Mouse (Mus musculus): ENCODE measurements around the gene Dst. TPM values are rescaled to one million over a fixed set of nuclear protein-coding genes. Genes with fewer than 3 reads are reported as not detected.

The Dst gene
- total RNA-seq, 1 experiment from 2014 or later: 1.5 TPM

DNA sequence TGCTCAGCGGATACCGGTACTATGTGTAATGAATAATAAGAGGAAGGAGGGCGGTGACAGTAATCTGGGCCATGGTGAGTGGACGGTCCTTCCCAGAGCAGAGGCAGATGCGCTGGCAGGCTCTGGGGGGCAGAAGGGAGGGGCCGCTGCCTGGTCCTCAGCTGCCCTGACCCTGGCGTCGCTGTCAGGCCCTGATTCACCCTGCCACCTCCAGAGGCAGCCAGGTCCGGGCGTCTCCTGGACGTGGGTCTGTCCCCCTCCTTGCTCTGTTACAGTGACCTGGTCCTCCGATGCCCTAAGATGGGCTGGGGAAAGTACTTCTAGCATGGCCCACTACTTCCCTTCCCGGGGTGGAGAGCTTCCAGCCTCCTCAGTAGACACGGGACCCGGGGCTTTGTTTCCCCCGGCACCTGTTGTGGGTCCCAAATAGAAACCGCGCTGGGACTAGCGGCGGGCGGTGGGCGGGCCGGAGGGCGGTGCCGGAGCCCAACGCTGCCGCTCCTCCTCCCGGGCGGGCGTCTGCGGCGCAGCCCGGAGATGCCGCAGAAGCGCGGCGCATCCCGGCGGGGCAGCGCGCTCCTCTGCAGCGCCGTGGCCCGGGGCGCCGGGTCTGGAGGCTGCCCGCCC is 103.1 kb downstream of the Dst start:
- 0 out of 2 replicates have a peak, but pooled peaks have one; percentile 13 for ATAC-seq (ENCODE audit: extremely low read depth, insufficient number of reproducible peaks, low FRiP score, poor library complexity, severe bottlenecking)

DNA sequence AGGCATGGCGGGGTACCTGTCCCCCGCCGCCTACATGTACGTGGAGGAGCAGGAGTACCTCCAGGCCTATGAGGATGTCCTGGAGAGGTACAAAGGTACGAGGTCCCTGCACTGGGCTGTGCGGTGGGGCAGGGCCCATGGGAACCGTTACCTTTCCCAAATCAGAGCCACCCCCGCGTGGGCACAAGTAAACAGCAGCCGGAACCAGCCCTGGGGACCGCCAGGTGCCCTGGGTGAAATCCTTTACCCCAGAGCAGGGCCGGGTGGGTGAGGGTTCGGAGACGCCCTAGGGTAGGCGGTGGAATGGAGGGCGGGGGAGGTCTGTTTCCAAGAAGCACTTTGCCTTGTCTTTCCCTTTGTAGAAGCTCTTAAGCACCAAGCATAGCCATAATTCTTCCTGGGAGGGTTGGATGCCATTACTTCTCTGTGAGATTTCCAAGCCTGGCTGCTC is 103.8 kb downstream of the Dst start:
- no peak for ATAC-seq (ENCODE audit: extremely low read depth, insufficient number of reproducible peaks, low FRiP score, poor library complexity, severe bottlenecking)

DNA sequence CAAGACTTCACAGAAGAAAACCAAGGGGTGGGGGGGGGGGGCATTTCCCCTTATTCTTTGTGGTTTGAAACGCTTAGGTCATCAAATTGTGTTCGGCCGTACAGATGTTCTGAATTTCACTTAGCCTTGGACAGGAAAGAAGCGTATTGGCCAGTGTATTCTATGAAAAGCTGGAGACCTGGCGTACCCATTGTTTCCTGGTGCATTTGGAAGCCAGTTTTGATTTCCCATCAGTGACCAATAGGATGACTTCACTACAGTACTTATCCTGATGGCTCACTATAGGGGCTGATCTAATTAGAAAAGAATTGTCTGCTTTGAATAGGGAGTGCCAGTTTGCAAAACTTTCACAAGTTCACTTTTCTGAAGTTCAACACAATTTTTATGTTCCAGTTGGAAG is 105.5 kb downstream of the Dst start:
- no peak for ATAC-seq (ENCODE audit: extremely low read depth, insufficient number of reproducible peaks, low FRiP score, poor library complexity, severe bottlenecking)

DNA sequence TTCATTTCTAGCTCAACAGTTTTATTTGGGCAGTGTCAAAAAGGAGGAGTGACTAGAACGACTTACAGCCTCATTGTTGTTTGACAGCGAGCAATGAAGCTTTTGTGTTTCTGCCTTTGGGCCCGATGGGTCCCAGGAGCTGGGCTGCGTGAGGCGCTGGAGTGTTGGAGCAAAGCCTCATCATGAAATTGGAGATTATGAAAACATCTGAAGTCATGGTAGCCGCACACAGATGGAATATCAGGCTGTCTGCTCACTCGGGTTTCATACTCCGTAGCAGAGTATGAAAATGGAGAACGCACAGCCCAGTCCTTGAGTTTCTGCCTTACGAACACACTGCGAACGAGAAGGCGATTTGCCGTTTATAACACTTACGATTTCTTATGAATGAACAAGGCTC is 108.8 kb downstream of the Dst start:
- no peak for ATAC-seq (ENCODE audit: extremely low read depth, insufficient number of reproducible peaks, low FRiP score, poor library complexity, severe bottlenecking)

DNA sequence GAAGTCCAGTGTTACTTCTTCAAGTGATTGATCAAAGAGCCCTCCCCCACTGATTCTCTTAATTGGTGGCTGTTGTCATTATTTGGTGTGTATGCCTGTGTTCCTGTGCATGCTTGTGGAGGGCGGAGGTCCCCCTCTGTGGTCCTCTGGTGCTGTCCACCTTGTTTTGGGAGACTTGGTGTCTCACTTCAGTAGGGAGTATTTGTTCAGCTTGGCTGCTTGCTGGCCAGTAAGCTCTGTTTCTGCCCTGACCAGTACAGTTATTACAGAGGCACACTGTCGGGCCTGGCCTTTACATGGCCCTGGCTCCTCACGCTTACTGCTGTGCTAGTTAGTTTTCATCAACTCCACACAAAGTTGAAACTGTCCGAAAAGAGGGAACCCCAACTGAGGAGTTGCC is 109.3 kb downstream of the Dst start:
- no peak for ATAC-seq (ENCODE audit: extremely low read depth, insufficient number of reproducible peaks, low FRiP score, poor library complexity, severe bottlenecking)

DNA sequence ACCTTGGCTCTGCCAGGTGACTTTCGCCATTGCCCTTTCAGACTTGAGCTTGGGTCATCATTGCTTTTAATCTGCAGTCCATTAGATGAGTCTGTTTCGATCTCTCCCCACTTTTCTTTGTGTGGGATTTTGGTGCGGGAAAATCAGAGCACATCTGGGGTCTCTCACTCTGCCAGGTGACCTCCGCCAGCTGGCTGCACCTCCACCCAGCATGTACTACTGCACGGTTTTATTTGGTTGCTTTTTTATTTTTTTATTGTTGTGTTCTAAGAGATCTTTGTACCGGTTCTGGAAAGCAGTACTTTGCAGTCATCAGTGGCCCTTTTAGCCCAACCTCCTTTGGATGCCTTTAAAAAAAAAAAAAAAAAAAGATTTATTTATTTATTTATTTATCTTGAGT is 112.6 kb downstream of the Dst start:
- ATAC-seq (ENCODE audit: extremely low read depth, insufficient number of reproducible peaks, low FRiP score, poor library complexity, severe bottlenecking): no peak

DNA sequence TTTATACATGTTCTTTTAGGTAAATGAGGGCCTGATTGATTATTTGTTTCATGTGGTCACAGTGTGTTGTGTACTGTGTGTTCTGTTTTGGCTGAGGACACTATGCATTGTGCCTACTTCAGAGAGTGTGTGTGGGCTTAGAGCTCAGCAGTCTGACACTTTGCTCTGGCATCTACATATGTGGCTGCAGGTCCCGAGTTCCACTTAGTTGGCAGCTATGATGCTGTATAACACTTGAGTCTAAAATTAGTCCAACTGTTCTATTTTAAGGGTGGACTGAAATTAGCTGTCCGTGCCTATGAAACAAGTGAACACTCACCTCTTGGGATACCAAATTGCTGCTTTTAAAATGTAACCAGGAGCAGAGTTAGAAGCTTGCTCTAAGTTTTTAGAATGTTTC is 113.5 kb downstream of the Dst start:
- ATAC-seq (ENCODE audit: extremely low read depth, insufficient number of reproducible peaks, low FRiP score, poor library complexity, severe bottlenecking): no peak

DNA sequence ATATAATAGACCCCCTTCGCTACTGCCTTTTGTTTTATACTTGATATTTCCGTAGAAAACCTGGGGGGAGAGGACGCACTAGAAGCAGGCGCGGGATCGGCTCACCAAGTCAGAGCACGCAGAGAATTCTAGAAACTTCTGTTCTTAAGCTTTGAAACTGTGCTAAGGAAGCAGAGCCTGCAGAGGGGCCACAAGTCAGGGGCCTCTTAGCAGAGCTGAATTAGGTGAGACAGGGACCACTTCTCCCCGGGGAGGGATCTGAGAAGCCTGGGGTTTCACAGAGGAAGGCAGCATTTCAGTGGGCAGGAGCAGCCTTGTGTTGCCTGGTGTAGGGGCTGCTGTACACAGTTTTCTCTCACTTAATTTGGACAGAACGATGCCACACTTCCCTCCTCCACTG is 115.1 kb downstream of the Dst start:
- ATAC-seq (ENCODE audit: extremely low read depth, insufficient number of reproducible peaks, low FRiP score, poor library complexity, severe bottlenecking): no peak

DNA sequence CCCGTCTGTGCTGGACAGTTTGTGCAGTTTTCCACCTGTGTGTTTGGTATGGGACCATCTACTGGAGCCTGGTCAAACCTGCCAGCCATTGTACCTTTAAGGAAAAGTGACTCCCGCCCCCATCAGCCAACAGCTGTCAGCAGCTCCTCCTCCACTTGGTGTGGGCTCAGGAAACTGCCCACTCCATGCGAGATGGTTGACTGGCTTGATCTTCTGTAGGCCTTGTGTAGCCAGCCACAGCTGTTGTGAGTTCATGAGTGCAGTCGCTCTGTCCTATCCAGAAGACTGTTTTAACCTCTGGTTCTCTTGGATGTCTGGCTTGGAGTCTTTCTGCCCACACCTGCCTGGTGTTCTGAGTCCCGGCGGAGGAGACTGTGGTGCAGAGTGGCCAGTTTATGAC is 117.9 kb downstream of the Dst start:
- ATAC-seq (ENCODE audit: extremely low read depth, insufficient number of reproducible peaks, low FRiP score, poor library complexity, severe bottlenecking): no peak

DNA sequence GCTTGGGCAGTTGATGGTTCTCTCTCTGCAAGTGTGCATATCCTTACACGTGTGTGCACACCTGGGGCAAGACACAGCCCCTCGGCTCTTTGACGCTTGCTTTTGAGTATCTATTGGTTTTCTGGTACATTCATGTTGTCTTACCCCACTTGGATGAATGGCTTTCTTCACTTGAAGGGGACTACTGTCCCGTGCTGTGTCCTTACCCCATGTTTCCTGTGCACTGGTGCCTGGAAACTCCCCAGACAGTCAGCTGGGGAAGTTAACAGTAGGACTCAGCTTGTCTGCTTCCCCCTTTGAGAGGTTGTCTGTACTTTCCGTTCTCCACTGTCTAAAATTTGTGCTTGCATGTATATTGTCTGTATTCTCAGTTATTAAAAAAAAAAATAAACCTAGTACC is 120.7 kb downstream of the Dst start:
- ATAC-seq (ENCODE audit: extremely low read depth, insufficient number of reproducible peaks, low FRiP score, poor library complexity, severe bottlenecking): no peak

DNA sequence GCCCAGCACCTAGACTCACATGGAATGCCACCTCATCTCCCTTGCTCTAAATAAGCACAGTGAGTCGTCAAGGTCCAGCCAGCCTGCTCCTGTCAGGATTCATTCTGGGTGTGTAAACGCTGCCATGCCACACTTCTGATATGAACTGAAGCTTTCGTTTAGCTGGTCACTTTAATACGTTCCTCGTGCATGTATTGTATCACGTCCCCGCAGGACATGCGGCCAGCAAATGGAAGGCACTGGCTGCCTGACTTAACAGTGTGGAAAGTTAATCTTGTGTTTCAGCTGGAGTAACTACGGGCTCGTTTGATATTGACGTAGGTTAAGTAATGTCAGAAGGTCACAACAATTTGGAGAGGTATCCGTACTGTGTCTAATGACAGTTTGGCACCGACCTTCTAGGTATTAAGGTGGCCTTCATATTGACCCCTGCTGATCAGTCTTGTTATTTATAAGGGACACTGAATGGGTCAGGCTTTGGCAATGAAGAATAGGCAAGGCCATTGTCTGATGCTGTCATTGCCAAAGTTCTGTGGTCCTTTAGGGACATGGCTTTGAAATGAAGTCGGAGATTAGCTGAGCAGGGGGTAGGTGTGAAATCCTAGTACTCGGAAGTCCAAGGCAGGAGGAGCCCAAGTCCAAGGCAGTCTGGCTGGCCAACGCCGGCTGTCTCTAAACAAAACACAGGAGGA is 122.5 kb downstream of the Dst start:
- ATAC-seq (ENCODE audit: extremely low read depth, insufficient number of reproducible peaks, low FRiP score, poor library complexity, severe bottlenecking): no peak

DNA sequence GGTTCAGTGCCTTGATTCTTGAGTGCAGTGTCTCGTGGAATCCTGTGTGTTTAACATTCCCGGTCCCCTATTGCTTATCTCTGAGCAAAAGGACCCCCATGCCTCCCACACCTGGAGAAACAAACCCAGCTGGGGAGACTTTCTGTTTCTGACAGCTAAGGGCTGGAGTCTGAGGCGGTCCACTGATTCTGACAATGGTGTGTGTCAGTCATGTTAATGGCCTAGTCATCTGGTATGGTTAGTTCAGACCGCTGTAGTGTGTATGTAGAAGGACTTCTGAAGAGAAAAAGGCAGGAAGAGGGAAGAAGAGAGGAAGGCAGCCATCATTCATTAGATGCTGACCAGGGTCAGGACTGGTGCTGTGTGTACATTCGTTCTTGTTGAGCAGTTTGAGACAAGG is 125.0 kb downstream of the Dst start:
- no peak for ATAC-seq (ENCODE audit: extremely low read depth, insufficient number of reproducible peaks, low FRiP score, poor library complexity, severe bottlenecking)

DNA sequence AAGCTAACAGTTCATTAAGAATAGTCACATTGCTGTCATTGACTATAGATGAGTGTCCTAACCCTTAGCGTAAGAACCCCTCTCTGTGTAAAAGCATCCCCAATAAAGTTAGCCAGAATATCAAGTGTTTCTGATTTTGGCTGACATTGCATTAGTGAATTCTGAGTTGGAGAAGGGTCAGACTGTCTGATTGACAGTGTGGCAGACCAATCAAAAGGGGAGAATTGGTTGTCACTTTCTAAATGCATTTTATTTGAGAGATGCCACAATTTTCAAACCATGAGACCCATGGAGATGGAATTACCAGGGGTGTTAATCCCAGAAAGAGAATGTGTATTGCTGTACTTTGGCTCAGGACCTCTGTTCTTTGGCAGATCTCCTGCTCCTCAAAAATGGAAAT is 125.5 kb downstream of the Dst start:
- ATAC-seq (ENCODE audit: extremely low read depth, insufficient number of reproducible peaks, low FRiP score, poor library complexity, severe bottlenecking): no peak

DNA sequence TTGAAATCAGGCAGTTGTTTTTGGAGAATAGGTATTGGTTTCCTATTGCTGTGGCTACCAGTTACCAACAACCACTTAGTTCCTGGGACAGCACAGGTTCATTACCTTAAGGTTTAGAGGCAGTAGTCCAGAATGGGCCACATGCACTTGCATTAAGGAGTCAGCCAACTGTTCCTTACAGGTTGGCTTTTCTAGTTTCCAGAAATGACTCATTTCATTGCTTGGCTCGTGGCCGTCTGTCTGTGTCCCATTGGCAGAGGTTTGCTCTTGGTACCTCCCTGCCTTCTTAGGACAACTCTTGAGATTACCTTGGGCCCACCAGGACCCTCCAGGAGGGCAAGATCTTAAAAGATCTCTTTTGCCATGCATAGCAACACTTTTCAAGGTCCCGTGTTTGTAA is 125.9 kb downstream of the Dst start:
- ATAC-seq (ENCODE audit: extremely low read depth, insufficient number of reproducible peaks, low FRiP score, poor library complexity, severe bottlenecking): no peak

DNA sequence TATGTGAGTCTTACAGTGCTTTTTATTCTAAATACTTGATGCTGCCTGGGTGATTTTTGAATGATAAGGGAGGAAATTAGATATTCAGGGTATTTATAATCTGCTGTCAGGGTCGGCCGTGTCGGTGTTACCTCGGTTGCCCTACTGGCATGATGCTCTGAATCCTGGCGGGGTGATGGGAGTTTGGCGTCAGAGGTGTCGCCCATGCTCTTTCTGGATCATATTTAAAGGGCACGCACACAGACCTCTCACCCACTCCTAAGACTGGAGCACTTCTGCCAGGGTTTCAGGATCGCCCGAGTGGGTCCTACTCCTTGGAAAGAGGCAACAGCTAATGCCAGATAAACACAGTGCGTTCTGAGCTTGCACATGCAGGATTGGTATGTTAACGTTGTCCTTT is 128.1 kb downstream of the Dst start:
- no peak for ATAC-seq (ENCODE audit: extremely low read depth, insufficient number of reproducible peaks, low FRiP score, poor library complexity, severe bottlenecking)

DNA sequence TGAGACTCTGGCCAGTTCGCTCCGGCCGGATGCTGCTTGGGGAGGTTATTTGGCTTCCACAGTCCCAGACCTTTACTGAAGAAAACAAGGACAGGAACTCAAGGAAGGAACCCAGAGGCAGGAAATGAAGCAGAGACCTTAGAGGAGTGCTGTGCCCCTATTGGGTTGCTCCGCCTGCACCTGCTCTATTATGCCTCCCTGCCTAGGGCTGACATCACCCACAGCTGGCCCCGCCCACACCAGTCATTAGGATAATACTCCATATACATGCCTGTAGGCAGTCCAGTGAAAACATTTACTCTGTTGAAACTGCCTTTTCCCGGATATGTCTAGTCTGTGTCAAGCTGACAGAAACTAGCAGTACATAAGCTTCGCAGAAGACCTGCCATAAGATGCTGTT is 130.5 kb downstream of the Dst start:
- no peak for ATAC-seq (ENCODE audit: extremely low read depth, insufficient number of reproducible peaks, low FRiP score, poor library complexity, severe bottlenecking)

DNA sequence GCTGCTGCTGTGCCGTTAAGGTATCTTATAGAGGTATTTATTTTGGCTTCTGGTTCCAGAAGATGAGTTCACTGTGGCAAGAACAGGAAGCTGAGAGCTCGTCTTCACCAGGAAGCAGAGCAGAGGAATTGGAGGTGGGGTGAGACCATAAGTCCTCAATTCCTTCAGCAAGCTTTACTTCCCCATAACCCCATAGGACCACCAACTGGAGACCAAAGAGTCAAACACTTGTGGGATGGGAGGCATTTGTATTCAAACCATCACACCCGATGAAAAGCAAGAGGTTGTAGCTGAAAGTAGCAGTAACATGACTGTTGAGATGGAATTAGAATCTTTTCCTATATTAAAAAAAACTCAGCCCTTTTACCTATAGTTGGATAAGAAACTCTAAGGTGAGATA is 132.0 kb downstream of the Dst start:
- no peak for ATAC-seq (ENCODE audit: extremely low read depth, insufficient number of reproducible peaks, low FRiP score, poor library complexity, severe bottlenecking)

DNA sequence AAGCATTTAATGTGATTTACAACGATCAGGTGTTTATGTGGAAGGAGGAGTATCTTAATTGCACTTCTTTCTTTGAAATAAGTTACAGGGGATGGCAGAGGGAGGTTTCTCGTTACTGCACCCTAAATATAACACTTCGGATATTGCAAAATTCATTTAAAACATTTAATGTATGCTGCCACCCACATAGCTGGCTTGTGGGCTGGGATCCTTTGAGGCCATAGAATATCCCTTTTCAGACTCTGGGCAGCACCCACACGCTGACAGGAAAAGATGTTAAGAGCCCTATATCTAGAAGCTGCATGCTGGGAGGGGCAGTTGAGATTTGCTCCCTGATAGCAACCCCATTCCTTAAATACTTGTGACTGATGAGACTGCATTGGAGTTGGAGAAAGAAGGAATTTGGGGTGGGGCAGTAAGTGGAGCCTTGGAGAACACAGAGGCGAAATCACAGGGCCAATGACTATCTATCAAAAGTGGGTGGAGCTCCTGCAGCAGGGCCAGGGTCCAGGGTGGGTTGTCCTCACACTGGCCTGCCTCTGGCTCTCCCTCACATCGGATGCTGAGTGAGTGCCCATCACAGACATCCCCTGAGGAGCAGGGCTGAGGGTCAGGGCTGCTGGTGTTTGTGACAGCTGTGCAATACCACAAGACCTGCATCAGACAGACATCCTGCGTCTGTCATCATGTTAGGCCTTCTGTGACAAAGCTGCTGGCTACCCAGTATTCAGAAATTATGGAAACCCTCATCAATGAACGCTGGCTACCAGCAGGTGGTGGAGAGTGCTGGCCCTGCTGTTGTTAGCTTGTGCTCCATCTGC is 133.1 kb downstream of the Dst start:
- ATAC-seq (ENCODE audit: extremely low read depth, insufficient number of reproducible peaks, low FRiP score, poor library complexity, severe bottlenecking): no peak

DNA sequence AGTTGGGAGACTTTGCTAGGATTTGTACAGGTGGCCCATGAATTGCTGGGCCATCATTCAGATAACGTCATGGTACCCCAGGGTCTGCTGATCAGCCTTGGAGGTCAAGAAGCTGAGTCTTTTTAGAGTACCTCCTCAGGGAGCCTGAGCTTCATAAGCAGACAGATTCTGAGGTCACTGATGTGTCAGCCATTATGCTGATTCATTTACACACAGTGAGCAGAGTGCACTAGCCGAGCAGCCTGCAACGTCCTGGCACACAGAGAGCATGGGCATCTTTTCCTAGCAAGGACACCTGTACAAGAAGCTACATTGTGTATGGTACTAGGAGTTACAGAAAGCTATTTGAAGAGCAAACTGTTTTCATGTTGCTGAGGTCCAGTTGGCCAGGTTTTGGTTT is 134.3 kb downstream of the Dst start:
- ATAC-seq (ENCODE audit: extremely low read depth, insufficient number of reproducible peaks, low FRiP score, poor library complexity, severe bottlenecking): no peak

DNA sequence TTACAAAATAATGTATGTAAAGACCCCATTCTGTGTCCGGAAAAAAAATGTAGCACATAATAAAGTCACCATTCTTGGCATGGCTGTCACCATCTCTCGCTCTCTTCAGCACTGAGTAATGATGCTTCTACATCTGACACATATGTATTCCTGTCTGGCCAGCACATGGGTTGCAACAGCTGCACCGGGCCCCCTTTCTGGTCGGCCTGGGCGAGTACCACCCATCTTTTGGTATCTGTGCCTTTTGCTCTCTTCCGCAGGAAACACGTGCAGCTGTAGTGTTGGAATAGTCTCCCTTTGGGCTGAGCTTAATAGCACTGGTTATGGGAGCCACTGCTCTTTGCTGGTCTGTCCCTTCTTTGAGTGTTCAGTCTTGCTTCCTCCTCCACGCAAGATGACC is 135.3 kb downstream of the Dst start:
- ATAC-seq (ENCODE audit: extremely low read depth, insufficient number of reproducible peaks, low FRiP score, poor library complexity, severe bottlenecking): no peak

Measured in neutrophil, adult 5-6 weeks (primary cell).